Mouse (Mus musculus) heart, embryonic 12.5 days (tissue): ENCODE measurements around the gene Slc39a11. TPM values are rescaled to one million over a fixed set of nuclear protein-coding genes. Genes with fewer than 3 reads are reported as not detected.

ENCODE experiments used
- ATAC-seq: fragments of 200-750 bp; cut with Nextera tagmentation; 2 replicates; pipeline ENCODE4 v1.8.0; 2017; ENCODE audit warnings: moderate TSS enrichment, moderate library complexity; ENCODE audit not compliant: insufficient number of reproducible peaks, low FRiP score
- H3K27ac ChIP-seq: fragments of 300-500 bp; sonication (generic); 2 replicates; pipeline ENCODE4 v1.5.1; 2016; ENCODE audit warnings: mild to moderate bottlenecking, moderate library complexity; ENCODE audit not compliant: poor library complexity, severe bottlenecking
- H3K27me3 ChIP-seq: fragments of 300-500 bp; sonication (generic); replicated peaks from 2 replicates; pipeline ENCODE4 v1.6.1; 2016; ENCODE audit warnings: mild to moderate bottlenecking, moderate library complexity
- H3K36me3 ChIP-seq: fragments of 300-500 bp; sonication (generic); 2 replicates; pipeline ENCODE4 v1.6.1; 2016; ENCODE audit warnings: mild to moderate bottlenecking, moderate library complexity
- H3K4me1 ChIP-seq: fragments of 300-500 bp; sonication (generic); replicated peaks from 2 replicates; pipeline ENCODE4 v1.6.1; 2016; ENCODE audit warnings: mild to moderate bottlenecking
- H3K4me2 ChIP-seq: fragments of 300-500 bp; sonication (generic); 2 replicates; pipeline ENCODE4 v1.6.1; 2016; ENCODE audit warnings: mild to moderate bottlenecking, moderate library complexity
- H3K4me3 ChIP-seq: fragments of 300-500 bp; sonication (generic); 2 replicates; pipeline ENCODE4 v1.5.1; 2016; ENCODE audit warnings: mild to moderate bottlenecking
- H3K9ac ChIP-seq: fragments of 300-500 bp; sonication (generic); 2 replicates; pipeline ENCODE4 v1.6.1; 2016; ENCODE audit warnings: mild to moderate bottlenecking, moderate library complexity
- H3K9me3 ChIP-seq: fragments of 300-500 bp; sonication (generic); replicated peaks from 2 replicates; pipeline ENCODE4 v1.6.1; 2016; ENCODE audit warnings: mild to moderate bottlenecking, moderate library complexity
- WGBS: fragments of 180-500 bp; shearing (Covaris S2); methylation state at CpG from one replicate; pipeline ENCODE4 v1.1.7; 2016; 5-methylcytosine and 5-hydroxymethylcytosine counted together
- polyA plus RNA-seq: library from polyadenylated mRNA; unstranded; fragments of >200 nt; fragmentation: Nextera tagmentation; extraction: Ambion mirVana; gene quantifications from 2 replicates; pipeline ENCODE4 v1.2.1, GENCODE M21; 2016

Gene Slc39a11
- polyA plus RNA-seq, 1 experiment from 2014 or later, result 19.0 TPM

- no peaks in the 10 kb centered on the region for H3K4me1 ChIP-seq
- H3K27ac ChIP-seq, result no peak overlapping the region
- no peaks in the 10 kb centered on the region for H3K9me3 ChIP-seq
- no peak overlapping the region for H3K4me3 ChIP-seq
- no peaks in the 10 kb centered on the region for H3K27me3 ChIP-seq
- WGBS, result 72% methylated on average over 9 of the region's 9 CpGs
- H3K36me3 ChIP-seq, result no peaks in the 10 kb centered on the region
- ATAC-seq, result no peak
- H3K9ac ChIP-seq, result no peak overlapping the region
- no peak overlapping the region for H3K4me2 ChIP-seq
Observed at GRCm38 (mm10) chr11:113477550-113477949, 172.3 kb downstream of the Slc39a11 start.

DNA sequence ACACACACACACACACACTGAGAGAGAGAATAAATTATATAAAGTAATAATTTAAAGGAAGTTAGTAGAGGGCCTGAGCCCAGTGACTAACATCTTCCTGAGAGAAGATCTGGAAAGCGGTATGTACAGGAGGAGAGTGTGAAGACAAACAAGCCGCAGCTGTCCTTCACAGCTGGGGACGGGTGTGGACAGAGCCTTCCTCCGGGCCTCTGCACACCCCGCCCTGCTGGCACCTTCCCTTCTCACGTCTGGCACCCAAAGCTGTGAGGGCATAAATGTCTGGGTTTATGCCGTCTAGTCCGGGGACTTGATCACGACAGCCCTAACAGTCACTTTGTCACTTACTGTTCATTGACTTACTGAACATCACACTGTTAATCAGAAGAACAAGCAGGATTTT lies 173.2 kb downstream of the Slc39a11 start:
- no peak overlapping the region for H3K4me2 ChIP-seq
- 79% methylated on average over 9 of the region's 9 CpGs for WGBS
- H3K36me3 ChIP-seq, result no peaks in the 10 kb centered on the region
- no peaks in the 10 kb centered on the region for H3K4me1 ChIP-seq
- no peaks in the 10 kb centered on the region for H3K27me3 ChIP-seq
- H3K9ac ChIP-seq, result no peak overlapping the region
- no peak overlapping the region for H3K4me3 ChIP-seq
- H3K27ac ChIP-seq, result no peak overlapping the region
- H3K9me3 ChIP-seq, result no peaks in the 10 kb centered on the region
- ATAC-seq, result no peak

DNA sequence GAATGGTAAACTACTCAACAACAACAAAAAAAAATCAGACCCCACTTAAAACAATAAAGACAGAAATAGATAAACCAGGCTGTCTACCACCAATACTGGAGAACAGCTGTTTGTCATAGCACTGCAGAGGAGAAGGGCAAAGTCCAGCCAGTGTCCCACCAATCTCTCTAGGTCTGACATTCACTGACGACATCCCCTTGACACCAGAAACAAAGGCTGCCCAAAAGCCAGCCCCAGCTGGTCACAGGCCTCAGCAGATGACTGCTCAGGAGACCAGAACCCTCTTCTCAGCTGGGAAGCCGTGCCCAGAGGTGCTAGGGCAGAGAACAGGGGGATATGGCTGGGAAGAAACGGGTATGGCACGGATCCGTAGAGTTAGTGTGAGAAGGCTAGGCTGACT lies 174.4 kb downstream of the Slc39a11 start:
- Histone ChIP-seq H3K4me2 (no peak overlapping the region), H3K9ac (no peak overlapping the region), H3K27ac (no peak overlapping the region), H3K4me3 (no peak overlapping the region), H3K4me1 (no peaks in the 10 kb centered on the region), H3K36me3 (no peaks in the 10 kb centered on the region), H3K27me3 (no peaks in the 10 kb centered on the region), H3K9me3 (no peaks in the 10 kb centered on the region)
- ATAC-seq, result no peak
- 69% methylated on average over 5 of the region's 5 CpGs for WGBS

GRCm38 (mm10) chr11:113473998-113474534 lies 175.8 kb downstream of the Slc39a11 start:
- ATAC-seq, result no peak
- H3K9me3 ChIP-seq, result no peaks in the 10 kb centered on the region
- no peak overlapping the region for H3K9ac ChIP-seq
- H3K4me1 ChIP-seq, result peaks cover 3% of the 10 kb centered on the region
- H3K27ac ChIP-seq, result no peak overlapping the region
- H3K36me3 ChIP-seq, result no peaks in the 10 kb centered on the region
- H3K4me3 ChIP-seq, result no peak overlapping the region
- H3K4me2 ChIP-seq, result no peak overlapping the region
- no peaks in the 10 kb centered on the region for H3K27me3 ChIP-seq
- 69% methylated on average over 7 of the region's 7 CpGs for WGBS

DNA sequence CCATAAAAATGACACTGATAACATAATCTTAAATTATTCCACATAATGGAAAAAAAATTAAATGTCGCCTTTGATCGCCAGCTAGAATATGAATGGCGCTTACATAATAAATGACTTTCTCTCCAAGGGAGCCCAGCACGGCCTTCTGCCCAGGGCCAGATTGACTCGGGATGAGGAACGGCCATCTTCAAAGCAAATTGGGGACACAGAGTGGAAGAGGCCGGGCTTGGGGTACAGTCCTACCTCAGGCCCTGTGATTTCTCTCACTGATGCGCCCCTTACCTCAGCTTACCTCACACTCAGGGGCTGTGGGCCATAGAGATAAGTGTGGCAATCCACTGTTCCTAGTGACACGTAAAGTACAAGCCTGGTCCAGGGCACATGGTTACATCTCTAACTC lies 177.9 kb downstream of the Slc39a11 start:
- H3K27me3 ChIP-seq, result no peaks in the 10 kb centered on the region
- no peaks in the 10 kb centered on the region for H3K36me3 ChIP-seq
- no peak overlapping the region for H3K27ac ChIP-seq
- ATAC-seq, result no peak
- no peak overlapping the region for H3K9ac ChIP-seq
- no peaks in the 10 kb centered on the region for H3K9me3 ChIP-seq
- H3K4me1 ChIP-seq, result peaks cover 3% of the 10 kb centered on the region
- no peak overlapping the region for H3K4me2 ChIP-seq
- 91% methylated on average over 9 of the region's 9 CpGs for WGBS
- H3K4me3 ChIP-seq, result no peak overlapping the region

- H3K9ac ChIP-seq, result no peak overlapping the region
- no peak overlapping the region for H3K27ac ChIP-seq
- peaks cover 3% of the 10 kb centered on the region for H3K4me1 ChIP-seq
- no peak overlapping the region for H3K4me3 ChIP-seq
- ATAC-seq, result no peak
- H3K36me3 ChIP-seq, result no peaks in the 10 kb centered on the region
- no peaks in the 10 kb centered on the region for H3K27me3 ChIP-seq
- no peak overlapping the region for H3K4me2 ChIP-seq
- 71% methylated on average over 17 of the region's 17 CpGs for WGBS
- H3K9me3 ChIP-seq, result no peaks in the 10 kb centered on the region; the same call in 1 of the 2 replicates
Observed at GRCm38 (mm10) chr11:113469919-113470785, 179.7 kb downstream of the Slc39a11 start.

- no peak for ATAC-seq
- H3K9me3 ChIP-seq, result no peaks in the 10 kb centered on the region; the same call in 1 of the 2 replicates
- H3K27me3 ChIP-seq, result no peaks in the 10 kb centered on the region
- no peak overlapping the region for H3K27ac ChIP-seq
- no peak overlapping the region for H3K9ac ChIP-seq
- peaks cover 3% of the 10 kb centered on the region for H3K4me1 ChIP-seq
- no peaks in the 10 kb centered on the region for H3K36me3 ChIP-seq
- H3K4me2 ChIP-seq, result no peak overlapping the region
- 74% methylated on average over 10 of the region's 10 CpGs for WGBS
- H3K4me3 ChIP-seq, result no peak overlapping the region
Observed at GRCm38 (mm10) chr11:113468016-113468415, 181.9 kb downstream of the Slc39a11 start.

GRCm38 (mm10) chr11:113467313-113467811 lies 182.5 kb downstream of the Slc39a11 start:
- ATAC-seq, result no peak
- H3K27me3 ChIP-seq, result no peaks in the 10 kb centered on the region
- no peak overlapping the region for H3K4me3 ChIP-seq
- H3K9me3 ChIP-seq, result no peaks in the 10 kb centered on the region; the same call in 1 of the 2 replicates
- H3K9ac ChIP-seq, result no peak overlapping the region
- H3K4me1 ChIP-seq, result peaks cover 3% of the 10 kb centered on the region
- H3K4me2 ChIP-seq, result no peak overlapping the region
- no peaks in the 10 kb centered on the region for H3K36me3 ChIP-seq
- H3K27ac ChIP-seq, result no peak overlapping the region
- WGBS, result 83% methylated on average over 12 of the region's 12 CpGs

DNA sequence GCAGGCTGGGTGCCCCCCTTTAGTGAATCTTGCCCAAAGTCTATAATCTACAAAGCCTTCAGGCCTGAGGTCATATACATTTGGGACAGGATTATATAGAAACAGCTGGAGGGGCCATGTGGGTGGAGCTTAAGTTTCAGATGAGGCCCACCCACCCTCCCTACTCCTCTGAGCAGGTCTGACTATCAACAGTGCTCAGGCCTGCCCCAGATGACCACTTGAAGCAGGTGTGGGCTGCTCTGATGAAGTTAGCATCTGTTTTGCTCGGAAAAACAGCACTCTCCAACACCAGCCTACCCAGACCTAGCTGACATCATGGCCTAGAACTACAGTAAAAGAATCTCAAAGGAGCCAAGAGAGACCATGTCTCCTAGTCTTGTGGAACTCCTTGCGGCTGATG lies 189.8 kb downstream of the Slc39a11 start:
- Histone ChIP-seq H3K9ac (no peak overlapping the region), H3K4me1 (no peaks in the 10 kb centered on the region), H3K4me2 (no peak overlapping the region), H3K4me3 (no peak overlapping the region), H3K27ac (no peak overlapping the region), H3K36me3 (peaks cover 4% of the 10 kb centered on the region), H3K9me3 (peaks cover 11% of the 10 kb centered on the region; the same call in 1 of the 2 replicates), H3K27me3 (no peaks in the 10 kb centered on the region)
- 87% methylated on average over 2 of the region's 2 CpGs for WGBS
- ATAC-seq, result no peak

GRCm38 (mm10) chr11:113458582-113459210 lies 191.2 kb downstream of the Slc39a11 start:
- Histone ChIP-seq H3K4me1 (no peaks in the 10 kb centered on the region), H3K4me2 (no peak overlapping the region), H3K27ac (no peak overlapping the region), H3K27me3 (no peaks in the 10 kb centered on the region), H3K36me3 (peaks cover 4% of the 10 kb centered on the region), H3K4me3 (no peak overlapping the region), H3K9ac (no peak overlapping the region), H3K9me3 (peaks cover 11% of the 10 kb centered on the region; the same call in 1 of the 2 replicates)
- no peak for ATAC-seq
- 50% methylated on average over 15 of the region's 15 CpGs for WGBS
